Mouse (Mus musculus): ENCODE results near the gene Sfrp4.
"Not testable (repeated sequence)": the region's sequence is repeated elsewhere in the genome, so short reads cannot be mapped to it uniquely, and the experiment has no call there.

Sfrp4 gene

GRCm38 (mm10) chr13:19622573-19623227 is at the start of gene Sfrp4:
Sfrp4 (plus strand) TSS chr13:19623104.
- peak; percentile 29 for DNase-seq (ENCODE audit: low read depth, low spot score)

- not testable (repeated sequence) for DNase-seq (ENCODE audit: low read depth, low spot score)
Measured at GRCm38 (mm10) chr13:19574723-19575122, 48.2 kb upstream of the Sfrp4 start.

GRCm38 (mm10) chr13:19575947-19576346 is 47.0 kb upstream of the Sfrp4 start:
- DNase-seq (ENCODE audit: low read depth, low spot score), result no peak

GRCm38 (mm10) chr13:19590996-19591759 is 31.7 kb upstream of the Sfrp4 start:
- no peak for DNase-seq (ENCODE audit: low read depth, low spot score)

GRCm38 (mm10) chr13:19595141-19595540 is 27.8 kb upstream of the Sfrp4 start:
- no peak for DNase-seq (ENCODE audit: low read depth, low spot score)

GRCm38 (mm10) chr13:19599242-19599641 is 23.7 kb upstream of the Sfrp4 start:
- DNase-seq (ENCODE audit: low read depth, low spot score), result no peak

GRCm38 (mm10) chr13:19602531-19602930 is 20.4 kb upstream of the Sfrp4 start:
- DNase-seq (ENCODE audit: low read depth, low spot score), result no peak

- DNase-seq (ENCODE audit: low read depth, low spot score), result no peak
Measured at GRCm38 (mm10) chr13:19603719-19604118, 19.2 kb upstream of the Sfrp4 start.

- DNase-seq (ENCODE audit: low read depth, low spot score), result no peak
Measured at GRCm38 (mm10) chr13:19604916-19605315, 18.0 kb upstream of the Sfrp4 start.

GRCm38 (mm10) chr13:19608120-19608519 is 14.8 kb upstream of the Sfrp4 start:
- DNase-seq (ENCODE audit: low read depth, low spot score), result no peak

GRCm38 (mm10) chr13:19612348-19612747 is 10.6 kb upstream of the Sfrp4 start:
- peak; percentile 7 for DNase-seq (ENCODE audit: low read depth, low spot score)

GRCm38 (mm10) chr13:19612963-19613362 is 9.9 kb upstream of the Sfrp4 start:
- no peak for DNase-seq (ENCODE audit: low read depth, low spot score)

- no peak for DNase-seq (ENCODE audit: low read depth, low spot score)
Measured at GRCm38 (mm10) chr13:19613426-19613825, 9.5 kb upstream of the Sfrp4 start.

GRCm38 (mm10) chr13:19614311-19614710 is 8.6 kb upstream of the Sfrp4 start:
- no peak for DNase-seq (ENCODE audit: low read depth, low spot score)

- DNase-seq (ENCODE audit: low read depth, low spot score), result no peak
Measured at GRCm38 (mm10) chr13:19618081-19618480, 4.8 kb upstream of the Sfrp4 start.

GRCm38 (mm10) chr13:19618841-19619215 is 4.1 kb upstream of the Sfrp4 start:
- DNase-seq (ENCODE audit: low read depth, low spot score), result no peak

GRCm38 (mm10) chr13:19619216-19619927 is 3.5 kb upstream of the Sfrp4 start, which contains the start of gene Epdr1:
Epdr1 (minus strand) TSS chr13:19619927.
- DNase-seq (ENCODE audit: low read depth, low spot score), result peak; percentile 38

GRCm38 (mm10) chr13:19623228-19623905 is 463 bp downstream of the Sfrp4 start:
- DNase-seq (ENCODE audit: low read depth, low spot score), result peak; percentile 33

GRCm38 (mm10) chr13:19624632-19625320 is 1.9 kb downstream of the Sfrp4 start:
- no peak for DNase-seq (ENCODE audit: low read depth, low spot score)

GRCm38 (mm10) chr13:19626473-19626872 is 3.6 kb downstream of the Sfrp4 start:
- DNase-seq (ENCODE audit: low read depth, low spot score), result no peak

Data from WW6 (cell line).